Mouse (Mus musculus): ENCODE results near the gene Mrpl39. TPM values are rescaled to one million over a fixed set of nuclear protein-coding genes. Genes with fewer than 3 reads are reported as not detected.

Gene Mrpl39
- polyA plus RNA-seq, 1 experiment from 2014 or later: 41.6 TPM

DNA sequence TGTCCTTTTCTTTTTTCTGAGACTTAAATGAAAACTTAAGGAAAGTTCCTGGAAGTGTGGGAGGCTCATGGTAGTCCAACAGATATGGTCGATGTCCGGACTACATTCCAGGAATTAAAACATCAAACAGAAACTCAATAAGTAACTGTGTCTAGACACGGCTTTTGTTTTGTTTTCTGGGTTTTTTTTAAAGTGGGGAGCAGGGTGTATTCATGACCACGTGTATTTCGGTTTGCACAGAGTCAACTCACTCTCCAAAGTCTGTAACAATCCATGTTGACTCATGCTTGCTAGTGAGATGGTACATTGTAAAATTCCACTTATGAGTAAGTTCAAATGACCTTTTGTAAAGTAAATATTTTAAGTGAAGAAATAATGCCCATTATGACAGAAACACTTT, 54.8 kb downstream of the Mrpl39 start:
- 64% methylated on average over 5 of the region's 5 CpGs for WGBS
- no peak for ATAC-seq (ENCODE audit: insufficient number of reproducible peaks, low FRiP score, low TSS enrichment, low read depth)
- no peaks in the 10 kb centered on the region for H3K27me3 ChIP-seq
- H3K9me3 ChIP-seq (replicated peaks): no peaks in the 10 kb centered on the region
- H3K9ac ChIP-seq: no peak overlapping the region
- no peak overlapping the region for H3K4me3 ChIP-seq (replicated peaks)
- H3K4me1 ChIP-seq: no peaks in the 10 kb centered on the region
- no peaks in the 10 kb centered on the region for H3K36me3 ChIP-seq
- H3K4me2 ChIP-seq (replicated peaks): no peak overlapping the region
- no peak overlapping the region for H3K27ac ChIP-seq (replicated peaks)

DNA sequence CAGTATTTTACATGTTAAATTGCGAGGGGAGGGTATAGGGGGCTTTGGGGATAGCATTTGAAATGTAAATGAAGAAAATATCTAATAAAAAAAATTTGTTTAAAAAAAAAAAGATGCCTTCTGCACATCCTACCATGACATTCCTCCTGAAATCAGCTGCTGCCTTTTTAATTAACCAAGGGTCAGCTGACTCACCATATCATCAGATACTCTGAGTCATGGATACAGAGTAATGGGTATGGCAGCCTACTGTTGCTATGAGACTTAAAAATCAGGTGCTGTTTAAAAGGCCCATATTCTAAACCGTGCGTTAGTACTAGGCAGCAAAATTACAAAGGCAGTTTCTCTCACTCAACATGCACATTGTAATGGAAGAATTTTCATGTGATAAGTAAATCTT, 58.2 kb downstream of the Mrpl39 start:
- Histone ChIP-seq H3K4me2 (replicated peaks) (no peak overlapping the region), H3K27me3 (no peaks in the 10 kb centered on the region), H3K4me3 (replicated peaks) (no peak overlapping the region), H3K9me3 (replicated peaks) (no peaks in the 10 kb centered on the region), H3K4me1 (no peaks in the 10 kb centered on the region), H3K36me3 (no peaks in the 10 kb centered on the region), H3K27ac (replicated peaks) (no peak overlapping the region), H3K9ac (no peak overlapping the region)
- no peak for ATAC-seq (ENCODE audit: insufficient number of reproducible peaks, low FRiP score, low TSS enrichment, low read depth)
- WGBS: 91% methylated on average over 3 of the region's 3 CpGs

MicroRNAs encoded within 50 kb of the gene (microRNA counts, 519-probe panel; counts per million panel counts)
- 1,602 counts per million, percentile 15 among the panel's probes with 10 or more counts for microRNA mmu-miR-155

Small RNAs within 50 kb of the gene (microRNA-seq; reads per million reads assigned to microRNA genes)
- 83.1 reads per million, percentile 52 among the genes with 10 or more reads in this experiment for gene Mir155 (ENCODE audit: borderline number of aligned reads)

Other genes with a start within 250 kb of the Mrpl39 start
- not detected in 2 replicates for gene A730009L09Rik, start 220.6 kb downstream of the Mrpl39 start, polyA plus RNA-seq (2015; fragmentation: Nextera tagmentation; extraction: Ambion mirVana)
- gene Jam2, start 38.4 kb upstream of the Mrpl39 start, polyA plus RNA-seq (2015; fragmentation: Nextera tagmentation; extraction: Ambion mirVana): 12.6 and 14.6 TPM in 2 replicates
- gene Gabpa, start 99.2 kb upstream of the Mrpl39 start, polyA plus RNA-seq (2015; fragmentation: Nextera tagmentation; extraction: Ambion mirVana): 30.1 and 31.7 TPM in 2 replicates
- gene Atp5j, start 99.9 kb upstream of the Mrpl39 start, polyA plus RNA-seq (2015; fragmentation: Nextera tagmentation; extraction: Ambion mirVana): 768 and 787 TPM in 2 replicates

Measured in embryonic facial prominence, embryonic 15.5 days (tissue).